Mouse (Mus musculus) erythroblast, embryonic 14.5 days (primary cell): ENCODE data around the gene Prox2.

Experiments
- GATA1 ChIP-seq: IDR thresholded peaks from 2 replicates; pipeline ENCODE4 v1.6.1; 2012; ENCODE audit warnings: low read length, inconsistent platforms, mixed read lengths
- TAL1 ChIP-seq: IDR thresholded peaks from 3 replicates; pipeline ENCODE4 v1.6.1; 2012; ENCODE audit warnings: low read length, inconsistent platforms, mixed read lengths

- TF ChIP-seq GATA1: no peak
- TF ChIP-seq TAL1: no peak
Measured at GRCm38 (mm10) chr12:85106292-85106691, 4.3 kb downstream of the Prox2 start.
